Mouse (Mus musculus): ENCODE results near the gene Ssbp1. TPM values are rescaled to one million over a fixed set of nuclear protein-coding genes. Genes with fewer than 3 reads are reported as not detected.
A peak's percentile ranks its signal among the peaks of the same experiment; 100 is the strongest.

The Ssbp1 gene
- polyA plus RNA-seq (2012; rRNA removed), result 15.9 and 19.4 TPM in 2 replicates

GRCm38 (mm10) chr6:40470916-40471719 lies at the start of gene Ssbp1:
TSS of gene Ssbp1 (plus strand) at chr6:40471352.
- TF ChIP-seq POLR2A (IDR thresholded peaks at IDR 0.05; ENCODE audit: control insufficient read depth, extremely low read depth, insufficient read depth, low read length, poor library complexity) (peak; percentile 95), CTCF (IDR thresholded peaks at IDR 0.05; ENCODE audit: borderline replicate concordance, control insufficient read depth, extremely low read depth, insufficient read depth, low read length, poor library complexity) (peak; percentile 55; the same call in 1 of the 2 replicates)
- H3K4me3 ChIP-seq (ENCODE audit: control insufficient read depth, insufficient read depth, low read length), result peak within 1 kb of the TSS; percentile 91
- H3K27me3 ChIP-seq (ENCODE audit: control insufficient read depth, insufficient read depth, low read length), result no peaks in the 10 kb centered on the region
- under 1% methylated on average over 54 of the region's 54 CpGs for WGBS
- H3K4me1 ChIP-seq (replicated peaks; ENCODE audit: control insufficient read depth, insufficient read depth, low read length), result peaks cover 3% of the 10 kb centered on the region
- peak within 1 kb of the TSS; percentile 78 for H3K27ac ChIP-seq (ENCODE audit: control insufficient read depth, insufficient read depth, low read length)
- peaks cover 16% of the 10 kb centered on the region for H3K36me3 ChIP-seq (ENCODE audit: control insufficient read depth, insufficient read depth, low read length)
- DNase-seq, result peak; percentile 91

- Histone ChIP-seq H3K36me3 (ENCODE audit: control insufficient read depth, insufficient read depth, low read length) (no peaks in the 10 kb centered on the region), H3K4me3 (ENCODE audit: control insufficient read depth, insufficient read depth, low read length) (no peak overlapping the region), H3K27ac (ENCODE audit: control insufficient read depth, insufficient read depth, low read length) (no peak overlapping the region), H3K4me1 (replicated peaks; ENCODE audit: control insufficient read depth, insufficient read depth, low read length) (no peaks in the 10 kb centered on the region), H3K27me3 (ENCODE audit: control insufficient read depth, insufficient read depth, low read length) (no peaks in the 10 kb centered on the region)
- 92% methylated on average over 1 of the region's 1 CpGs for WGBS
- no peak for DNase-seq
- TF ChIP-seq POLR2A (IDR thresholded peaks at IDR 0.05; ENCODE audit: control insufficient read depth, extremely low read depth, insufficient read depth, low read length, poor library complexity) (no peak), CTCF (IDR thresholded peaks at IDR 0.05; ENCODE audit: borderline replicate concordance, control insufficient read depth, extremely low read depth, insufficient read depth, low read length, poor library complexity) (no peak)
Observed at GRCm38 (mm10) chr6:40423013-40423412, 48.1 kb upstream of the Ssbp1 start.

- TF ChIP-seq CTCF (IDR thresholded peaks at IDR 0.05; ENCODE audit: borderline replicate concordance, control insufficient read depth, extremely low read depth, insufficient read depth, low read length, poor library complexity) (no peak), POLR2A (IDR thresholded peaks at IDR 0.05; ENCODE audit: control insufficient read depth, extremely low read depth, insufficient read depth, low read length, poor library complexity) (no peak)
- DNase-seq, result peak; percentile 66
- Histone ChIP-seq H3K27ac (ENCODE audit: control insufficient read depth, insufficient read depth, low read length) (no peak overlapping the region), H3K36me3 (ENCODE audit: control insufficient read depth, insufficient read depth, low read length) (no peaks in the 10 kb centered on the region), H3K27me3 (ENCODE audit: control insufficient read depth, insufficient read depth, low read length) (no peaks in the 10 kb centered on the region), H3K4me3 (ENCODE audit: control insufficient read depth, insufficient read depth, low read length) (no peak overlapping the region), H3K4me1 (replicated peaks; ENCODE audit: control insufficient read depth, insufficient read depth, low read length) (no peaks in the 10 kb centered on the region)
- 30% methylated on average over 1 of the region's 1 CpGs for WGBS
Observed at GRCm38 (mm10) chr6:40423774-40424173, 47.4 kb upstream of the Ssbp1 start.

- 97% methylated on average over 7 of the region's 7 CpGs for WGBS
- Histone ChIP-seq H3K36me3 (ENCODE audit: control insufficient read depth, insufficient read depth, low read length) (no peaks in the 10 kb centered on the region), H3K27me3 (ENCODE audit: control insufficient read depth, insufficient read depth, low read length) (no peaks in the 10 kb centered on the region), H3K27ac (ENCODE audit: control insufficient read depth, insufficient read depth, low read length) (no peak overlapping the region), H3K4me1 (replicated peaks; ENCODE audit: control insufficient read depth, insufficient read depth, low read length) (no peaks in the 10 kb centered on the region), H3K4me3 (ENCODE audit: control insufficient read depth, insufficient read depth, low read length) (no peak overlapping the region)
- DNase-seq, result no peak
- no peak for TF ChIP-seq POLR2A (IDR thresholded peaks at IDR 0.05; ENCODE audit: control insufficient read depth, extremely low read depth, insufficient read depth, low read length, poor library complexity)
- no peak for TF ChIP-seq CTCF (IDR thresholded peaks at IDR 0.05; ENCODE audit: borderline replicate concordance, control insufficient read depth, extremely low read depth, insufficient read depth, low read length, poor library complexity)
Observed at GRCm38 (mm10) chr6:40427441-40427840, 43.7 kb upstream of the Ssbp1 start.

- no peaks in the 10 kb centered on the region for H3K4me1 ChIP-seq (replicated peaks; ENCODE audit: control insufficient read depth, insufficient read depth, low read length)
- H3K36me3 ChIP-seq (ENCODE audit: control insufficient read depth, insufficient read depth, low read length), result no peaks in the 10 kb centered on the region
- no peak overlapping the region for H3K27ac ChIP-seq (ENCODE audit: control insufficient read depth, insufficient read depth, low read length)
- H3K27me3 ChIP-seq (ENCODE audit: control insufficient read depth, insufficient read depth, low read length), result no peaks in the 10 kb centered on the region
- H3K4me3 ChIP-seq (ENCODE audit: control insufficient read depth, insufficient read depth, low read length), result no peak overlapping the region
- WGBS, result 82% methylated on average over 3 of the region's 3 CpGs
- no peak for DNase-seq
- TF ChIP-seq CTCF (IDR thresholded peaks at IDR 0.05; ENCODE audit: borderline replicate concordance, control insufficient read depth, extremely low read depth, insufficient read depth, low read length, poor library complexity) (no peak), POLR2A (IDR thresholded peaks at IDR 0.05; ENCODE audit: control insufficient read depth, extremely low read depth, insufficient read depth, low read length, poor library complexity) (no peak)
Observed at GRCm38 (mm10) chr6:40428696-40429095, 42.5 kb upstream of the Ssbp1 start.

- Histone ChIP-seq H3K36me3 (ENCODE audit: control insufficient read depth, insufficient read depth, low read length) (no peaks in the 10 kb centered on the region), H3K27ac (ENCODE audit: control insufficient read depth, insufficient read depth, low read length) (no peak overlapping the region), H3K27me3 (ENCODE audit: control insufficient read depth, insufficient read depth, low read length) (no peaks in the 10 kb centered on the region), H3K4me3 (ENCODE audit: control insufficient read depth, insufficient read depth, low read length) (no peak overlapping the region), H3K4me1 (replicated peaks; ENCODE audit: control insufficient read depth, insufficient read depth, low read length) (peaks cover 2% of the 10 kb centered on the region; the same call in 1 of the 2 replicates)
- WGBS, result 96% methylated on average over 4 of the region's 4 CpGs
- DNase-seq, result no peak
- TF ChIP-seq CTCF (IDR thresholded peaks at IDR 0.05; ENCODE audit: borderline replicate concordance, control insufficient read depth, extremely low read depth, insufficient read depth, low read length, poor library complexity), result no peak
- no peak for TF ChIP-seq POLR2A (IDR thresholded peaks at IDR 0.05; ENCODE audit: control insufficient read depth, extremely low read depth, insufficient read depth, low read length, poor library complexity)
Observed at GRCm38 (mm10) chr6:40429521-40429931, 41.6 kb upstream of the Ssbp1 start.

Measured in thymus, adult 2 months (tissue).